Mouse (Mus musculus) ES-CJ7 (cell line): ENCODE measurements around the gene Cdk19.

Experiments used
- DNase-seq: peaks from one replicate; pipeline ENCODE4 v3.0.0; 2011; ENCODE audit warnings: low read depth, low spot score

Cdk19 gene

GRCm38 (mm10) chr10:40442076-40442475 is 102.7 kb downstream of the Cdk19 start:
- no peak for DNase-seq

GRCm38 (mm10) chr10:40443371-40443770 is 104.0 kb downstream of the Cdk19 start:
- DNase-seq = no peak

GRCm38 (mm10) chr10:40443806-40444357 is 104.5 kb downstream of the Cdk19 start:
- no peak for DNase-seq

GRCm38 (mm10) chr10:40444586-40444985 is 105.2 kb downstream of the Cdk19 start:
- DNase-seq = no peak

GRCm38 (mm10) chr10:40446088-40446604 is 106.8 kb downstream of the Cdk19 start:
- no peak for DNase-seq

GRCm38 (mm10) chr10:40446630-40447029 is 107.3 kb downstream of the Cdk19 start:
- no peak for DNase-seq

GRCm38 (mm10) chr10:40447295-40447694 is 107.9 kb downstream of the Cdk19 start:
- no peak for DNase-seq

- DNase-seq = no peak
These were observed 108.6 kb downstream of the Cdk19 start for GRCm38 (mm10) chr10:40447921-40448320.

GRCm38 (mm10) chr10:40448444-40448843 is 109.1 kb downstream of the Cdk19 start:
- DNase-seq = no peak

- DNase-seq = no peak
These were observed 110.2 kb downstream of the Cdk19 start for GRCm38 (mm10) chr10:40449571-40449970.

- no peak for DNase-seq
These were observed 110.8 kb downstream of the Cdk19 start for GRCm38 (mm10) chr10:40450171-40450570.

- DNase-seq = no peak
These were observed 117.8 kb downstream of the Cdk19 start for GRCm38 (mm10) chr10:40457116-40457515.

- no peak for DNase-seq
These were observed 119.8 kb downstream of the Cdk19 start for GRCm38 (mm10) chr10:40459141-40459540.

GRCm38 (mm10) chr10:40461362-40461761 is 122.0 kb downstream of the Cdk19 start:
- DNase-seq = no peak

- DNase-seq = no peak
These were observed 122.9 kb downstream of the Cdk19 start for GRCm38 (mm10) chr10:40462257-40462656.

- no peak for DNase-seq
These were observed 128.0 kb downstream of the Cdk19 start for GRCm38 (mm10) chr10:40467174-40467911.

GRCm38 (mm10) chr10:40467912-40468254 is 128.5 kb downstream of the Cdk19 start:
- DNase-seq = no peak

- DNase-seq = no peak
These were observed 129.8 kb downstream of the Cdk19 start for GRCm38 (mm10) chr10:40469145-40469544.

GRCm38 (mm10) chr10:40476535-40477285 is 137.3 kb downstream of the Cdk19 start:
- DNase-seq = no peak

- DNase-seq = no peak
These were observed 138.2 kb downstream of the Cdk19 start for GRCm38 (mm10) chr10:40477426-40478075.

GRCm38 (mm10) chr10:40478626-40479025 is 139.3 kb downstream of the Cdk19 start:
- DNase-seq = no peak

GRCm38 (mm10) chr10:40479216-40479615 is 139.9 kb downstream of the Cdk19 start:
- no peak for DNase-seq
